Mouse (Mus musculus) lung, postnatal 0 days (tissue): ENCODE results near the gene Fut8. TPM values are rescaled to one million over a fixed set of nuclear protein-coding genes. Genes with fewer than 3 reads are reported as not detected.

Source experiments
- ATAC-seq: fragments of 200-750 bp; cut with Nextera tagmentation; 2 replicates; pipeline ENCODE4 v1.8.0; 2017; ENCODE audit warnings: moderate library complexity
- DNase-seq: peaks from one replicate; pipeline ENCODE4 v3.0.0-alpha.2; 2016; ENCODE audit warnings: low spot score
- H3K27ac ChIP-seq: fragments of 300-500 bp; sonication (generic); 2 replicates; pipeline ENCODE4 v1.5.1; 2014; ENCODE audit warnings: antibody characterized with exemption, mild to moderate bottlenecking, low read length, mixed read lengths
- H3K27me3 ChIP-seq: fragments of 300-500 bp; sonication (generic); replicated peaks from 2 replicates; pipeline ENCODE4 v1.6.1; 2014; ENCODE audit warnings: low read length, mixed read lengths; ENCODE audit not compliant: insufficient read depth
- H3K36me3 ChIP-seq: fragments of 300-500 bp; sonication (generic); 2 replicates; pipeline ENCODE4 v1.6.1; 2014; ENCODE audit warnings: low read length, mixed read lengths; ENCODE audit not compliant: insufficient read depth
- H3K4me1 ChIP-seq: fragments of 300-500 bp; sonication (generic); 2 replicates; pipeline ENCODE4 v1.6.1; 2014; ENCODE audit warnings: antibody characterized with exemption, low read depth, low read length, mixed read lengths; ENCODE audit not compliant: insufficient read depth
- H3K4me2 ChIP-seq: fragments of 300-500 bp; sonication (generic); replicated peaks from 2 replicates; pipeline ENCODE4 v1.6.1; 2014; ENCODE audit warnings: low read depth, mild to moderate bottlenecking, low read length, moderate library complexity, mixed read lengths
- H3K4me3 ChIP-seq: fragments of 300-500 bp; sonication (generic); 2 replicates; pipeline ENCODE4 v1.5.1; 2014; ENCODE audit warnings: low read depth, low read length
- H3K9ac ChIP-seq: fragments of 300-500 bp; sonication (generic); replicated peaks from 2 replicates; pipeline ENCODE4 v1.6.1; 2014; ENCODE audit warnings: low read depth, mild to moderate bottlenecking
- H3K9me3 ChIP-seq: fragments of 300-500 bp; sonication (generic); 2 replicates; pipeline ENCODE4 v1.6.1; 2016; ENCODE audit warnings: low read length, mixed read lengths
- CTCF ChIP-seq: IDR thresholded peaks from 2 replicates; pipeline ENCODE4 v1.5.1; 2016; ENCODE audit warnings: antibody characterized with exemption, mild to moderate bottlenecking
- EP300 ChIP-seq: IDR thresholded peaks from 2 replicates; pipeline ENCODE4 v1.6.1; 2016; ENCODE audit warnings: antibody characterized with exemption, mild to moderate bottlenecking, control low read depth
- whole genome bisulfite sequencing: fragments of 180-500 bp; shearing (Covaris S2); extraction: QIAGEN DNeasy Blood & Tissue Kit; methylation state at CpG from one replicate; pipeline ENCODE4 v1.1.7; 2014; 5-methylcytosine and 5-hydroxymethylcytosine counted together
- polyA plus RNA-seq: library from polyadenylated mRNA; unstranded; fragments of >200 nt; fragmentation: Nextera tagmentation; extraction: Ambion mirVana; gene quantifications from 2 replicates; pipeline ENCODE4 v1.2.1, GENCODE M21; 2015

Gene Fut8
- polyA plus RNA-seq, 1 experiment from 2014 or later = 31.4 TPM

- no peaks in the 10 kb centered on the region for H3K36me3 ChIP-seq
- DNase-seq (no peak), ATAC-seq (no peak; the same call in 1 of the 2 replicates)
- H3K27me3 ChIP-seq = no peaks in the 10 kb centered on the region
- no peak overlapping the region for H3K4me3 ChIP-seq
- no peak overlapping the region for H3K4me2 ChIP-seq
- no peak for TF ChIP-seq EP300
- TF ChIP-seq CTCF = no peak
- no peaks in the 10 kb centered on the region for H3K9me3 ChIP-seq
- WGBS = 65% methylated on average over 1 of the region's 1 CpGs
- no peak overlapping the region for H3K9ac ChIP-seq
- H3K27ac ChIP-seq = no peak overlapping the region
- no peaks in the 10 kb centered on the region for H3K4me1 ChIP-seq
Observed at GRCm38 (mm10) chr12:77495781-77496180, 257.9 kb downstream of the Fut8 start.

DNA sequence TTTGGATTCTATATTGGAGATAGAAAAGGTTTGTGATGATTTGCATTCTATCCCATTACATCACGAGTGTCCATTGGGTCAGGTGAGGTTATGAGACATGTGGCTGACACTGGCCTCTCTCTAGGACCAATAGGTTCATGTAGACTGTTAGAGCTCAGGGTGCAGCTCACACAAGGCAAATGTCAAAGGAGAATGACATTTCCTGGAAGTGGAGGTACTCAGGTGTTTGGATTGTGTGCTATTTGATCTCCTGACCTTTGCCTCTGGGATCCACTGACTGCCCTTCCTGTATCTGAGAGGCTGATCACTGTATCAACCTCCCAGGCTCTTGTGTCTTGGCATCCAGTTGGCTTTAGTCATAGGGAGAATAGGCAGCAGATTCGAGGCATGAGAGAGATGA is 260.2 kb downstream of the Fut8 start:
- TF ChIP-seq CTCF (no peak), EP300 (no peak)
- H3K4me3 ChIP-seq = no peak overlapping the region
- H3K4me2 ChIP-seq = no peak overlapping the region
- H3K9ac ChIP-seq = no peak overlapping the region
- no peaks in the 10 kb centered on the region for H3K36me3 ChIP-seq
- WGBS = 54% methylated on average over 2 of the region's 2 CpGs
- no peak overlapping the region for H3K27ac ChIP-seq
- no peaks in the 10 kb centered on the region for H3K27me3 ChIP-seq
- no peaks in the 10 kb centered on the region for H3K9me3 ChIP-seq
- ATAC-seq = no peak
- DNase-seq = no peak
- no peaks in the 10 kb centered on the region for H3K4me1 ChIP-seq

DNA sequence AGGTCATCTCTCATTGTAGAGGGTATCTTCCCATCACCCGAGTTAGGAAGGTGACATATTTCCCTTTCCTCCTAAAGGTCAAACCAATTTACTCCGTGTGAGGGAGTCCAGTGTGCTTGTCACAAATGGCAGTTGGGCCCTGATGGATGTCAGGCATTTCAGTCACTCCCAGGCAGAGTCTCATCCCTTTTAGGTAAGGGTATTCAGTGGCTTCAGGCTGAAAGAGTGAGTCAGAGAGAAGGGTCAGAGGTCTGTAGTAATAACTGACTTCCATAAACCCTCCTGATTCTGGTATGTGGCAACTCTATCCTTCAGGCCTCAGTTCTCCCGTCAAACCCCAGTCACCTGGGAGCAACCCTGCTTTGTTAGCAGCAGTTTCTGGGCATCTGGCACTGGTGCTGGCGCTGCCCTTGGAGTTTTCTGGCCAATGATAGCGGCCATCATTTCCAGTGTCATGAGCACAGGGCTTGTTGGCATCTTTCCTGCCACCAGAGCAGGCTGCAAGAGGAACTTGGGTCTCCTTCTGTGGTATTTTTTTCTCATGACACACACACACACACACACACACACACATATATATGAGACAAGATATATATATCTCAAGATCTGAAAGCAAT is 262.6 kb downstream of the Fut8 start:
- no peak overlapping the region for H3K4me2 ChIP-seq
- H3K27me3 ChIP-seq = no peaks in the 10 kb centered on the region
- no peaks in the 10 kb centered on the region for H3K4me1 ChIP-seq
- H3K4me3 ChIP-seq = no peak overlapping the region
- DNase-seq (no peak), ATAC-seq (no peak)
- no peaks in the 10 kb centered on the region for H3K9me3 ChIP-seq
- H3K36me3 ChIP-seq = no peaks in the 10 kb centered on the region
- no peak overlapping the region for H3K9ac ChIP-seq
- no peak overlapping the region for H3K27ac ChIP-seq
- no peak for TF ChIP-seq EP300
- TF ChIP-seq CTCF = no peak
- 74% methylated on average over 5 of the region's 5 CpGs for WGBS

- Histone ChIP-seq H3K36me3 (no peaks in the 10 kb centered on the region), H3K27ac (no peak overlapping the region), H3K4me3 (no peak overlapping the region), H3K4me1 (no peaks in the 10 kb centered on the region), H3K9me3 (no peaks in the 10 kb centered on the region), H3K4me2 (no peak overlapping the region), H3K9ac (no peak overlapping the region), H3K27me3 (no peaks in the 10 kb centered on the region)
- no peak for DNase-seq
- TF ChIP-seq EP300 (no peak), CTCF (no peak)
- no peak for ATAC-seq
- WGBS = 40% methylated on average over 7 of the region's 7 CpGs
Observed at GRCm38 (mm10) chr12:77501466-77502240, 263.7 kb downstream of the Fut8 start.

DNA sequence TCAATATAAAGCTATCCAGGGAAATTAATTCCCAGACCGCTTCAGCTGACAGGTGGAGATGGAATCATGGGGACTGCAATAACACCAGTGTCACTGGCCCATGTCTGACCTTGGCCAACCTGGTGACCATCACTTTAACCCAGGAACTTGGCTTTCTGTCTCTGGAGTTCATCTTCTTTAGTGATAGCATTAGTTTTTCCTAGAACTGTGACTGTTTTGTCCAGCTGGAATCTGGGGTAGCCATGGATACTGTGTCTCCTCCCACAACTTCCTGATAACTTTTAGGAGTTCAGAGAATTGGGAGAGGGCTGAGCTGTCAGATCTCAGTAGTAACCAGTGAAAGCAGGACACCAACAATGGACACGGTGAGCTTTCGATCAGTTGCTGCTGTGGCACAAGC is 264.3 kb downstream of the Fut8 start:
- Histone ChIP-seq H3K4me2 (no peak overlapping the region), H3K36me3 (no peaks in the 10 kb centered on the region), H3K4me1 (no peaks in the 10 kb centered on the region), H3K27ac (no peak overlapping the region), H3K9ac (no peak overlapping the region), H3K27me3 (no peaks in the 10 kb centered on the region), H3K9me3 (no peaks in the 10 kb centered on the region), H3K4me3 (no peak overlapping the region)
- TF ChIP-seq CTCF = no peak
- 78% methylated on average over 3 of the region's 3 CpGs for WGBS
- ATAC-seq (no peak), DNase-seq (no peak)

GRCm38 (mm10) chr12:77505431-77505830 is 267.5 kb downstream of the Fut8 start:
- WGBS = 83% methylated on average over 2 of the region's 2 CpGs

More at GRCm38 (mm10) chr12:77505431-77505830, 267.5 kb downstream of the Fut8 start:
- Histone ChIP-seq H3K9ac (no peak overlapping the region), H3K36me3 (no peaks in the 10 kb centered on the region), H3K9me3 (no peaks in the 10 kb centered on the region), H3K4me2 (no peak overlapping the region), H3K27ac (no peak overlapping the region), H3K4me3 (no peak overlapping the region), H3K27me3 (no peaks in the 10 kb centered on the region), H3K4me1 (no peaks in the 10 kb centered on the region)
- TF ChIP-seq CTCF = no peak
- no peak for TF ChIP-seq EP300
- ATAC-seq = no peak
- DNase-seq = no peak
